Comparison of ENCODE assay signal across 14 mouse cellular contexts in genomic region chr4:101217026-101217540, GRCm38 (mm10). TPM values are rescaled to one million over a fixed set of nuclear protein-coding genes. Genes with fewer than 3 reads are reported as not detected.
DNase-seq lines count a peak whose midpoint lies in the region; ATAC-seq lines count a peak whose summit lies in the region.
"Had no signal": no experiment of that assay in that cellular context is flagged by ENCODE, and none has a peak within 500 bp of the region (broad histone marks: within the 10 kb centered on the region; RNA-seq: fewer than 3 reads in every experiment).

No protein-coding gene starts in this region.

- no peak overlapping the region for H3K9ac ChIP-seq in liver, embryonic 15.5 days
- H3K9ac ChIP-seq: heart, embryonic 13.5 days; hindbrain, embryonic 15.5 days had no signal

- H3K4me1 ChIP-seq in liver, embryonic 15.5 days (replicated peaks) = peaks cover 37% of the 10 kb centered on the region
- H3K4me1 ChIP-seq: hindbrain, embryonic 15.5 days had no signal

- H3K36me3 ChIP-seq in liver, embryonic 15.5 days (replicated peaks) = 0 out of 2 replicates have a peak, but pooled peaks cover 3% of the 10 kb centered on the region
- H3K36me3 ChIP-seq: heart, embryonic 13.5 days; hindbrain, embryonic 15.5 days had no signal

- no peak overlapping the region for H3K4me2 ChIP-seq in liver, embryonic 15.5 days
- H3K4me2 ChIP-seq: heart, embryonic 13.5 days; hindbrain, embryonic 15.5 days had no signal

- intact Hi-C loops in heart, postnatal 25 days (cut with DNase I) = no loop called here

- H3K27ac ChIP-seq in liver, embryonic 15.5 days (replicated peaks) = peak overlapping the region; percentile 66
- H3K27ac ChIP-seq: heart, embryonic 13.5 days; hindbrain, embryonic 15.5 days had no signal

- 42% methylated on average over 2 of the region's 2 CpGs for WGBS in liver, embryonic 15.5 days (ENCODE audit: insufficient replicate concordance)

- H3K9me3 ChIP-seq in liver, embryonic 15.5 days (replicated peaks) = no peaks in the 10 kb centered on the region
- H3K9me3 ChIP-seq: heart, embryonic 13.5 days; hindbrain, embryonic 15.5 days had no signal

- peak; percentile 75 for ATAC-seq in liver, embryonic 15.5 days (ENCODE audit: insufficient read depth)
- ATAC-seq: Patski had no signal

- no peaks in the 10 kb centered on the region for H3K27me3 ChIP-seq in liver, embryonic 15.5 days
- H3K27me3 ChIP-seq: heart, embryonic 13.5 days; hindbrain, embryonic 15.5 days; Patski had no signal

- DNase-seq in heart, adult 11 months = peak; percentile 73
- DNase-seq in heart, postnatal 25 days (ENCODE audit: low spot score) = no peak
- peak; percentile 57 for DNase-seq in thymus, postnatal 0 days (ENCODE audit: low spot score)
- DNase-seq in thymus, postnatal 36 days = no peak
- DNase-seq in yolk sac, embryonic 10.5 days (ENCODE audit: low spot score) = peak; percentile 70
- DNase-seq in layer of hippocampus, adult 9-11 months = no peak
- no peak for DNase-seq in gastrocnemius, postnatal 10 days
- DNase-seq: adrenal gland, postnatal 14 days; lung, adult 18-20 months had no signal

- H3K4me3 ChIP-seq in liver, embryonic 15.5 days (replicated peaks) = no peak overlapping the region
- H3K4me3 ChIP-seq: erythroblast, embryonic 14.5 days; heart, embryonic 13.5 days; hindbrain, embryonic 15.5 days had no signal

RNA-seq across cellular contexts. Expression of gene Jak1, which starts 48.0 kb away (rescaled TPM):
- 10 to 100 TPM; 82.4 to 86.7 TPM for total RNA-seq in heart, postnatal 25 days (2021)
- polyA plus RNA-seq in thymus, postnatal 0 days (2015; fragmentation: Nextera tagmentation; extraction: Ambion mirVana) = 146 and 151 TPM in 2 replicates
- polyA plus RNA-seq in liver, embryonic 15.5 days (2015; fragmentation: Nextera tagmentation; extraction: Ambion mirVana) = 42.4 and 44.7 TPM in 2 replicates
- 100 to 1,000 TPM; 110 to 129 TPM for total RNA-seq in gastrocnemius, postnatal 10 days (2021)

Comparison
In these comparisons a context has a peak if more than half of its experiments do, and no peak if none do; other contexts are left out.
1. DNase-seq: peak in heart, adult 11 months (single experiment), thymus, postnatal 0 days (single experiment) and yolk sac, embryonic 10.5 days (single experiment); none in heart, postnatal 25 days (single experiment), thymus, postnatal 36 days (0 of 2), layer of hippocampus, adult 9-11 months (single experiment) and gastrocnemius, postnatal 10 days (single experiment).